Mouse (Mus musculus) granulocyte monocyte progenitor cell, adult 5-6 weeks (primary cell): ENCODE results near the gene Tgoln1. TPM values are rescaled to one million over a fixed set of nuclear protein-coding genes. Genes with fewer than 3 reads are reported as not detected.

ENCODE experiments used
- ATAC-seq: replicated peaks from 2 replicates; pipeline ENCODE4 v1.8.0; 2016; ENCODE audit warnings: mild to moderate bottlenecking, moderate TSS enrichment, inconsistent platforms; ENCODE audit not compliant: poor library complexity, severe bottlenecking
- total RNA-seq, 2 experiments: library from RNA; stranded (forward) in 1 of 2; stranded (reverse) in 1 of 2; fragments of 200-712, 200-1000 nt in 1 of 2; fragments of >200 nt in 1 of 2; fragmentation: Nextera tagmentation in 1 of 2; gene quantifications; 2 replicates each; pipeline ENCODE4 v1.2.3; 2014 to 2017

Gene Tgoln1
- 31.1 and 32.7 TPM in 2 replicates for total RNA-seq (2014; fragmentation: Nextera tagmentation)
- total RNA-seq (2017) = 66.5 and 71.3 TPM in 2 replicates

DNA sequence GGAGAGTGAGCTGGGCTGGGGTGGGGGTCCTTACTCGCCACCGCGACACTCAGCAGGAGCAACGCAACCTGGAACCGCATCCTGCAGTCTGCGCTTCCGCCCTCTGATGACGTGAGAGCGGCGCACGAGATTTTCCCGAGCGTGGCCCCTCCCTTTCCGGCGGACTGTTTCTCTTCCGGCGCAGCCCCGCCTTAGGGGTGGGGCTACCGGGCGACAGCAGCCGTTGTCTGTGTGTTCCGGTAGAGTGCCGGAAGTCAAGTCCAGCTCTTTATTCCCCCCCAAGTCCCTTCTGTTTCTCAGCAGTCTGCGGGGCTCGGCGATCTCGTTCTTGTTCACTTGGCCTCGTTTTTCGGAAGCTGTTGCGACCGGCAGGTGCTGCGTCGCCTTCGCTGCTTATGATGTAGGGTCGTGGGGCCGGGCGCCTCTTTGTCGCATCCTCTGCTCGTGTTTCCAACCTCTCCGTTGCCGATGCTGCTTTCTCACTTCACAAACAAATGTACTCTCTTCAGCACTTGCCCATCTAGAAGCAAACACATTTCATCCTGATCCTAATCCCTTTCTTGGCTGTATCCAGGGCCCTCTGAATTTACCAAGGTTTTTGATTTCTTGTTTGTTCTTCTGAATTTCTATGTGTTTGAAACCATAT lies at the start of gene Tgoln1:
Gene Tgoln1, minus strand, starts transcription at position 358 of the 646 bp plus-strand sequence.
- peak; percentile 94 for ATAC-seq

DNA sequence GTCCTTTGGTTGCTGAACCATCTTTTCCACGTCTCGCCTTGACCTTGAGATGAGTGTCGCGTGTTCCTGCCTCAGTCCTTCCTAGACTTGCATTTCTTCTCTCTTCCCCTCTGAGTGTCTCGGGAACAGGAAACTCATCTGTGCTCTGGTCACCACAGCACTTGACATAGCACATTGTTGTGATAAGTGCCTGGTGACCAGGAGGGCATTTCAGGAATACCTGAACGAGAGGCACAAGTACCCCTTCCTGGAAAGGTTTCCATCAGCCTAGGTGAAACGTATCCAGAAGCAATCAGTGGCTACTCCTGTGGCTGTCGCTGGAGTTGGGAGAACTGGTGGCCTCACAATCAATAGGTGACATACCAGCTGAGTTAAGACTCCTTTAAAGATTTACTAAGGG lies 47.5 kb upstream of the Tgoln1 start:
- ATAC-seq = no peak

DNA sequence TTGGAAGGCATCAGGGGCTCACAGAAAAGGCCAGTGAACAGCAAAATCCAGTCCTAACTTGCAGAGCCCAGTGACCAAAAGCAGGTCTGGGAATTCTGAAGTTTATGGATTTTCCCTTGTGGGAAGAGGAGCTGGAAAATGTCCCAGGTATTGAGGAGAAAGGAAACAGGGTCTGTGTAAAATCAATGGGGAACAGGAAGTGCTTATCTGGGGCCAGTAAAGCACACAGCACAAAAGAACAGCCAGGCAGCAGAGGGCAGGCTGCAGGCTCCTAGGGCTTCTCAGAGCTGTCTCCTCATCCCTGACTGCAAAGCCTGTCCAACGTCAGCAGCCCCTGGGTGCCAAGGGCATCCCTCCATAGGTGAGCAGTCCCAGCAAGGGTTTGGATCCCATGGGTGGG lies 46.2 kb upstream of the Tgoln1 start:
- no peak for ATAC-seq

DNA sequence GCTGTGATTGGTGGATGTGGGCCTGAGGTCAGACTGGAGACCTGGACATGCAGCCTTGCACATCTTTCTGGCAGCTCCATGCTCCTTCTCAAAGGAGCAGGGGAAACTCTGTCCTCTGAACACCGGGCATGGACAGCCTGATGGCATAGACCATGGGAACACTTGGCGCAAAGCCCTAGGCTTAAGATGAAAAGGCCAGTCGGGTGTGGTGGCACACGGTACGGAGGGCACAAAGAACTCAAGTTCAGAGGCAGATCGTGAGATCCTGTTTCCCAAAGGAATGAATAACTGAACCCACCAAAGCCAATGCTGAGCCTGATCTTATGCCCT lies 43.6 kb upstream of the Tgoln1 start:
- no peak for ATAC-seq

DNA sequence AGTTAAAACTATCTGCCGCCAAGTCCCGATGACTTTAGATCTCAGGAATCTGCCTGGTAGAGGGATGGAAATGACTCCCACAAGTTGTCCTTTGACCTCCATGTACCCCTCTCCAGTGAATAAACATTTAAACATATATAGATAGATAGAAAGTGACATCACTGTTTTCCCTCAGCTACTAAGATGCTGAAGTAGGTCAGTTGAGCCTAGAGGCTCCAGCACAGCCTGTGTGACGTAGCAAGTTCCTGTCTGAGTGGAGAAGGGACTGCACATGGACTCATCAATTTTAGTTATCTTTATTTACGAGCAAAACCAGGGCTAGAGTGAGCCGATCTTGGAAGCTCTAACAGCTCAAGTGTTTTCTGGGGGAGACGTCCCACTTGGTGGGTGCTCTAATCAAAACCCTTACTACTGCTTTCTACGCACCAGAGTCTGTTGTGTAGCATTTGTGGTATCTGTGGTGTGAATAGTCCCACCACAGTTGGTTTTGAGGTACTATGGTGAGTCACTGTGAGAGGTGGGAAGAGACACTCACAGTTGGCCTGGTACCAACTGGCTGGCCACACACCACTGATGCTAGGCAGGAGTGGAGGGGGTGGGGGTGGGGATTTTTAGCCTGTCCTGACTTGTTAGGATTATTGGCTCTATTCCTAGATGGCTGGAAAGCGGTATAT lies 43.1 kb upstream of the Tgoln1 start:
- peak; percentile 78 for ATAC-seq

DNA sequence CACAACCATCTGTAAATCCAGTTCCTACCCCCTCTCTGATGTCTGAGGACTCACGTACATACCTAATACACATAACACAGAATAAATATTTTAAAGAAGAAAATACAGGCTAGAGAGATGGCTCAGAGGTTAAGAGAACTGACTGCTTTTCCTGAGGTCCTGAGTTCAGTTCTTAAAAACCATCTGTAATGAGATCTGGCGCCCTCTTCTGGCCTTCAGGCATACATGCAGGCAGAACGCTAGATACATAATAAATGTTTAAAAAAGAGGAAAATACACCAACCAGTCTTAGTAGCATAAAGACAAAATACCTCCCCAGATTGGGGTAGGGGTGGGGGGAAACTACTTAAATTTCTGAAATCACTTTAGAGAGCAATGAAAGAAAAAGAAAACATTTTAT lies 41.2 kb upstream of the Tgoln1 start:
- no peak for ATAC-seq

DNA sequence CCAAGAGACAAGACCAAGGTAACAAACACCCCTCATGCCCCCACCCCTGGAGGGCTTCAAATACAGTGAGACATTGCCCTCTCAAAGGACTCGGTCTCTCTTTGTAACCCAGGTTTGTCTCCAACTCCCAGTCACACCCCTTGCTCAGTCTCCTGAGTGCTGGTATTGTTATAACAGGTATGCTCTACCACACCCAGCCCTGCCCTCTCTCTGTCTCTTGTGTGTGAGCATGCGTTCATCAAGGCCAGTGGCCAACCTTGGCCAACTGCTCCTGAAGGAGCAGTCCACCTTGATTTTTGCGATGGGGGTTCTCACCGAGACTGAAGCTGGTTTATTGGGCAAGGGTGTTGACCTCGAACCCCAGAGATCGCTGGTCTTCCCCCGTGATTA lies 39.2 kb upstream of the Tgoln1 start:
- no peak for ATAC-seq

DNA sequence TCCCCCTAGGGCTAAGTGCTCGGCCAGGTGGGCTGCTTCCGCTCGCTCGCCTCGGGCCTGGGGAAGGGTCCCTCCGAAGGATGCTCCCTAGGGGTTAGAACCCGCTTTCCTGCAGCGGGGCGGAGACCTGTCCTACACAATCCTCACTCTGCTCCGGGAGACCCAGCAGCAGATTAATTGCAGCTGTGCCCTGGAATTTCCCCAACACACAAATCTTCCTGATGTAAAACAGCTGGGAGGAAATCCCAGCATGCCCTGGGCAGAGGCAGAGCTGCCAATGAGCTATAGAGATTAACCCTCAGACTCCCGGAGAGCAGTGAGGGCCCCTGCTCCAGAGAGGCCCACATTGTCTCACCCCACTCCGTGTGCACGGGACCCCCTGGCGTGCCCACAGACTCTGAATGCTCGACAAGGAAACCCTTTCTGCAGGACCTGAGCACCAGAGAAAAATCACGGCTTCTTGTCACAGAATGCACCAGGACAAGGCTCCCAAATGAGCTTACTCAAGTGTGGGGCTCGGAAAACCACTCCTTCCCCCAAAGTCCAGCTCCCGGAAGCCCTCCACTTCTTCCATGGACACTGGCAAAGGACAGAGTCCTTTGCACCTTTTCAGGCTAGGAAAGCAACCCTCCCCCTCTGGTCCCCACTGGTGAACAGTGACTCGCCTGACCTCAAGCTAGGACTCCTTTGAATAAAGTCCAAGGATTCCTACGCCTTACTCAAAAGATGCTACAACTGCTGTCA lies 38.7 kb upstream of the Tgoln1 start:
- no peak for ATAC-seq

DNA sequence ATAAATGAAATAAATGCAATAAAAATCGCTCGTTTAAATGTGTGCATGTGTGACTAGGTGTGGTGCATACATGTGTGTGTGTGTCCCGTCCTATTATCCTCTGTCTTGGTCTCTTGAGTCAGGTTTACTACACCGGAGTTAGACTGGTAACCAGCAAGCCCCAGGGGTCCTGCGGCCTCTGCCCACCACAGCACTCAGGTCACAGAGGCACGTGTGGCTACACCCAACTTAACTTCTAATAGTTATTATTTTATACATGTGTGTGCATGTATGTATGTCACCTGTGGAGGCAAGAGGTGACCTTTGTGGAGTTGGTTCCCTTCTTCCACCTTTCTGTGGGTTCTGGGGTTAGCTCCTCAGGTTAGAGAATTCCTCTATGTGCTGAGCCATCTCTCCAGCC lies 37.6 kb upstream of the Tgoln1 start:
- ATAC-seq = no peak

DNA sequence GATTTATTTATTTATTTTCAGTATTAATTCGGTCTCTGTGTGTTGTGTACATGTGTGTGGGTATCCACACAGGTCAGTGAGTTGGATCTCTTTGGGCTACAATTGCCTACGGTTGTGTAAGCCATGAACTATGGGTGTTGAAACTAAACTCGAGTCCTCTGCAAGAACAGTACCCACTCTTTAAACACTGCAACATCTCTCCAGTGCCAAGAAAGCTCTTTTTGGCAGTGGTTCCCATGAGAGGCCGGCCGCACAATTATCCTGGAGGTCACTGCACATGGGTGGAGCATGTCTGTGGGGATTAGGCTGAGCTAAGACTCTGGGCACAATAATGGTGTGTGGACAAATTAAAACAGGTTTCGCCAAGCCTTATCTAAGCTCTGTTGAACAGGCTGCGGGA lies 36.6 kb upstream of the Tgoln1 start:
- ATAC-seq = no peak

DNA sequence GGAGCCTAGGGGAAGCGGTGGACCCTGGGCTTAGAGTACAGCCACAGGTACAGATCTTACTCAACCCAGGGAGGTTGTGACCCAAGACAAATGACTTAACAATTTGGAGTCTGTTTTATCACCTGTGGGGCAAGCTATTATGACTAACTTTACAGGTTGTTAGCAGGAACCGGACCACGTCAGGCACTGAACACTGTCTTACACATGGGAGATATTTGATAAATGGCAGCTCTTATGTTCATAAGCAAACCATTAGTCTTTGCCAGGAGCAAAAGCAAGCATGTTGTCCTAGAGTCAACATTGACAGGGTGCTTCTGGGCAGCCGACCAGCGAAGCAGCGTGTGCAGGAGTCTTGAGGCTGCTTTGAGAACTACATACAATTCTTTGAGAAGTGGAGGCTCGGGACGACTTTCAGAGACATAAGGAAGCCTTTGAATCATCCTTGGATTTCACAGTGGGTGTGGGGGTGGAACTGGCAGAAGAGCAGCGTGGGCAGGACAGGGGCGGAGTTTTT lies 33.6 kb upstream of the Tgoln1 start:
- no peak for ATAC-seq

DNA sequence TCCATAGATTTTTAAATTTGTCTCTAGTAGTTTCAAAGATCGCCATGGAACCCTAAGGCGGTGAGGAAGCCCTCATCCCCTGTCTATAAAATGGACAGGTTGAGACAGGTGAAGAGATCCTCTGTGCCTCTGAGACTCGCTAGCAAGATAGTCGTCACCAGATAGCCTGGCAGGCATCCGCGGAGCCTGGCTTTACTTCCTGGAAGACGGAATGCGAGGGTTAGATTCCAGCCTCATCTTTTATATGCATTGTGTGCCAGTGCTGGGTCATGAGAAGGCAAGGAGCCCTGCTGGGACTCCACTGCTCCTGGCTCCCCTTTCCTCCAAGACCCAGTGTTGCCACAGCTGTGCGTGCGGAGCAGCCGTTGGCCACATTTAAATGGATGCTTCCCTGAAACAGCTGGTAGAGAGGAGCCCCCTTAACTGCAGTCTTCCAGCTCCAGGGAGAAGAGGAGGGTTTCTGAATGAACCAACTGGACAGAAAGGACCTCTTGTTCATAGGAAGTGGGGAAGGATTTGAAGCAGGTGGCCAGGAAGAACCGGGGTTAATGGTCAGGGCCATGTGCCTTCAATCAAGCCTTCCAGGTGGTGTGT lies 31.3 kb upstream of the Tgoln1 start:
- no peak for ATAC-seq

DNA sequence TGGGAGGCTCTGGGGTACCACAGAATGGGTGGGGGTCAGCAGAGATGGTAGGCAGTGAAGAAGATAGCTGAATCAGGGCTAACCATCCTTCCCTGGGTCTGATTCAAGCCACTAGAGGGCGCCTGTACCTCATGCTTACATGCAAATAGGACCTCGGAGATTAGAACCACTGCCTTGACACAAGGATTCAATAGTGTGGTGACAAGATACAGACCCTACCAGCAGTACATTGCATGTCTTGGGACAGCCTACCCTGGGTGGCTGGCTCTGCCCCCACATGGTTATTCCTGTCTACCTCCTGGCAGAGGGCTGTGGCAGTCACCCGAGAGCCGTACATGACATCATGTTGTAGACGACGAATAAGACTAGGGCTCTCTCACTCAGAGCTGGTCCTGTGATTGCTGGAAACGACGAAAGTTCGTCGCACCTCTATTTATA lies 30.6 kb upstream of the Tgoln1 start:
- peak; percentile 75 for ATAC-seq

DNA sequence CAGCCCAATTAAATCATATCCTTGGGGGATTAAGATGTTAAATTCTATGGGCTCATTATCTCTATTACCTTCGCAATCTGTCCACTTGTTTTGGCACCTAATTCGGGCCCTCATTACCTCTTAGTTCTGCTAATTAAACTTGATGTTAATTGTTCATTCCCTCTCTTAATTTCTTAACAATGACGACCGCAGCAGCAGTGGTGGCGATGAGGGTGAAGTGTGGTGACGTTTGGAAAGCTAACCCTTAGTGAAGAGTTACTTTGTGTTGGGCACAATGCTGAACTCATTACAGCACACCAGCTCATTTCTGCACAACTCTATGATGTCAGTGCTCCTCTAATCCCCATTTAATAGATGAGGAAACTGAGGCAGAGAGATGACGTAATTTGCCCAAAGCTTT lies 28.6 kb upstream of the Tgoln1 start:
- ATAC-seq = no peak

DNA sequence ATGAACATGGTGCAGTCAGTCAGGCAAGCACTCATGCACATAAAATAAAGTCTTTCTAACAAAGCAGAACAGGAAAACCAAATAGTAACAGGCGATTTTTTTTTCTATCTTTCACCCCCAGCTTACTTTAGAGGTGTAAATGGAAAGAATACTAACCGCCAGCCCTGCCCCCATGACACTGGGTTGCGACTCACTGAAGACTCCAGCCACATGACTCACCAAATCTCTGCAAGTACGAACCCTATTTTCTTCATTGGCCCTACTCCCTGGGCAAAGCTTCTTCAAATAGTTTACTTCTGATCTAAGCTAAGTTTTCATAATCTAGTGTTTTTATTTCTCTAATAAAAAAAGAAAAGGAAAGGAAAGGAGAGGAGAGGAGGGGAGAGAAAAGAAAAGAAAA lies 27.8 kb upstream of the Tgoln1 start:
- no peak for ATAC-seq

DNA sequence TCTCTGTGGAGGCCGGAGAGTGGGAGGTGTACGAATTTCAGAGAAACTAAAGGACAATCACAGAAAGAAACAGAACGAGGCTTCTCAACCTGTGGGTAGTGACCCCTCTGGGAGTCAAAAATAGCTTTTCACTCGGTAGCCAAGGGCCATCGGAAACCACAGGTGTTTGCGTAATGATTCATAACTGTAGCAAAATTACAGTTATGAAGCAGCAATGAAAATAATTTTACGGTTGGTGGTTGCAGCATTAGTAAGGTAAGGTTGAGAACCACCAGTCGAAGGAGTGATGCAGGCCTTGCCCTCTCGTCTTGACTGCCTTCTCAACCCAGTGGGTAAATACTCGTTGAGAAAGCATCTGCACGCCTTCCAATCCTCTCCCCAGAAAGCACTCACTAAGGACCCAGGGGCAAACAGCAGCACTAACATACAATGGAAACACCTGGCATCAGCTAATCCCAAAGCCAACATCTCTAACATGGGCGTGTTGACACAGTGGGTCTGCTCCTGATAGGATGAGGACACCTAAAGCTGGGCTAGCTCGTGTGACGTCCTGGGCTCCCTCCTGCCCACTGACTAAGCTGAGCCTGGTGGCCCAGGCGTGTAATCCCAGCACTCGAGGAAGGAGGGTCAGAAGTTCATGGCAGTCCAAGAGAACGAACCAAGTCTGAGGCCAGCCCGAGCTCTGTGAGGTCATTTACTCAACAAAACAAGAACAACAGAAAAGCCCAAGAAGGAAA lies 24.6 kb upstream of the Tgoln1 start:
- ATAC-seq = peak; percentile 55

DNA sequence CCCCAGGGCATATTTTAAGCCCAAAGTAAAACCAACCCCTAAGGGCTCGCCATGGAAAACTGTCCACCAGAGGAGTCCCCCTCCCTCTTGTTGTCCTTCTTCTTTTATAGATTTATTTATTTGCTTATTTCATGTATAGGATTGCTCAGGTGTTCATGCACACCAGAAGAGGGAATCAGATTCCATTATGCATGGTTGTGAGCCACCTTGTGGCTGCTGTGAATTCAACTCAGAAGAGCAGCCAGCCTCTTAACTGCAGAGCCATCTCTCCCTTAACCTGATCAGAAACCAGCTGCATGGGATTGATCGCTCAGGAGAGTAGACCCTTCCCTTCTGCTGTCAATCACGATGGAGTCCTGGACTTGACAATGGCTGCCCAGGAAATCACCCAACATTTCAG lies 20.1 kb upstream of the Tgoln1 start:
- no peak for ATAC-seq

DNA sequence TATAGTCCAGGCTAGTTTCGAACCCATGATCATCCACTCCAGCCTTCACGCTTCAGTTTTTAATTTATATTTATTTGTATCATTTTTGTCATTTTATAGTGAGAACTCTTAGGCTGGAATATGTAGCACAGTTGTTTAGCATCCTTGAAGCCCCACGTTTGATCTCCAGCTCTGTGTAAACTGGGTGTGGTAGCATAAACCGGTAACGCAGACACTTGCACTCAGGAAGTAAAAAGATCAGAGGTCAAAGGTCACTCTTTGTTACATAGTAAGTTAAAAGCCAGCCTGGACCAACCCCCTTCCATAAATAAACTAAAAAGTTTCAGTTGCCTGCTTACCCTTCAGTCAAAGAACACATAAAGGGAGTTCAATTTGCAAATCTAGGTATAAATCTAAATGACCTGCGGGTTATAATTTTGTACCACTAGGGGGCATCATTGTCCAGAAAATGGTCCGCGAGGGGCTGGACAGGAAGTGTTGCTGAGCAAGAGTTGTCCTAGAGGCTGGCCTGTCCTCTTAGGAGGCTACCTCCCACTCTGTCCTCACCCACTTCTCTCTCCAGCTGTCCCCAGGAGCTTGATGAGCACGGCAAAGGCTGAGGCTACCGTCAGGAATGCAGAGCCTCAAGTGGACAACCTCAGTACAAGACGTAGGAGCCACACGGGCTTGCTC lies 19.1 kb upstream of the Tgoln1 start:
- peak; percentile 82 for ATAC-seq

DNA sequence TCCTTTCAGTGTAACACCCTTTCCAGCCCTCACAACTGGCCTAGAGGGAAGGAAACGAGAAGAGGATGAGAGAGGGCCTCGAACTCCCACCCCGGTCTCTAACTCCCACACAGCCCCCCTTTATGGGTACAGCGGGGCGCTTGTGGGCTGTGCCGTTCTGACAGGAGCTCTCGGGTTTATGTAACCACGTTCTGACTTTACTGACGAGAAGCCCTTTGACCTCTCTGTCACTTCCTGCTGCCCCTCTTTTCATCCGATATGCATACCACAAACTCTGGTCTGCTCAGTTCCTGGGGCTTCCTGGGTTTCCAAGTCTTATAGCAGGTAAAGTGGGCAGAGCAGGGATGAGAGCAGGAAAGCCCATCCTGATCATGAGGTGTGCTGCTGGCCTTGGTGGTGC lies 17.5 kb upstream of the Tgoln1 start:
- peak; percentile 10; the same call in 1 of the 2 replicates for ATAC-seq

DNA sequence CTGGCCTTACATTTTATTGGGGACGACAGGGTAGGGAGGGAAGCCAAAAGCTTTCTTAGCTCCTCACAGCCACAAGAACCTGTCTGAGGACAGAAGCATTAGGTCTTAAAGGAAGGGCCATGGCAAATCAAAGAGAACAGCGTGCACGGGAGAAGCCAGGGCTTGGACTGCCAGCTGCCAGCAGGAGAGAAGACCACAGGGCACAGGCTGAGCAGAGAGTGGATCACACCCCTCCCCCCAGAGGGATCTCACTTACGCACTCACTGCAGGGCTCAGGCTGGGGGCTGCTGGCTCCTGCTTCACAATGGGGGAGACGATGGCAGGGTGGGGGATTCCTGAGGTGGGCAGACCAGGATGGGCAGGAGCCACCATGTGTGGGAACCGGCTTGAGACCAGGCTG lies 14.9 kb upstream of the Tgoln1 start:
- ATAC-seq = no peak
